Mouse (Mus musculus) small intestine, adult 2 months (tissue): ENCODE measurements around the gene Mcrs1.

Source experiments
- CTCF ChIP-seq: fragments of 200-500 bp; IDR thresholded peaks from 2 replicates; pipeline ENCODE4 v1.5.1; 2012; ENCODE audit warnings: low read depth, mild to moderate bottlenecking, control low read depth, inconsistent platforms, low read length, moderate library complexity, mixed read lengths; ENCODE audit not compliant: insufficient replicate concordance, insufficient read length; ENCODE audit errors: extremely low read depth
- POLR2A ChIP-seq: fragments of 200-500 bp; IDR thresholded peaks from 2 replicates; pipeline ENCODE4 v1.6.1; 2012; ENCODE audit warnings: low read depth, mild to moderate bottlenecking, control low read depth, inconsistent platforms, low read length, moderate library complexity

- TF ChIP-seq CTCF (no peak), POLR2A (no peak)
Observed at GRCm38 (mm10) chr15:99231998-99232397, 19.8 kb downstream of the Mcrs1 start.
